Mouse (Mus musculus): ENCODE data around the gene Il11ra1. TPM values are rescaled to one million over a fixed set of nuclear protein-coding genes. Genes with fewer than 3 reads are reported as not detected.
"Not testable (repeated sequence)": the region's sequence is repeated elsewhere in the genome, so short reads cannot be mapped to it uniquely, and the experiment has no call there.

Gene Il11ra1
- polyA plus RNA-seq, 1 experiment = 64.9 TPM

DNA sequence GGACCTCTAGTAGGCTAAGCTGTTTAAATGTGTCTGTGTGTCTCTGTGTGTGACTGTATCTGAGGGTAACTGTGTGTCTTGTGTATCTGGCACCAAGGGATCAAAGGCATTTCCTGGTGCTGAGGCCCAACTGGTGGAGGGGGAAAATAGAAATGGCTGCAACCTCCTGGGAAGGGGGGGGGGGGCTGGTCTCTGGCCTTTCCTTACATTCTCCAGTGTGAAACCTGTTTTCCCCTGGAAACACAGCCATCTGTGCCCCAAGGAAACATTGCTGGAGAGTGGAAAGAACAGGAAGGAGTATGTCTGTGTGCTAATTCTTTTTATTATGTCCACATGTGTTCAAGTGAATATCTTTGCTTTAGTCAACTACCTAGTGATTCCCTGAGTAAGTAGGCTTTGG is 61.9 kb downstream of the Il11ra1 start:
- DNase-seq = no peak
- TF ChIP-seq POLR2A (IDR thresholded peaks at IDR 0.05; ENCODE audit: borderline replicate concordance, insufficient read depth, low read length) (no peak), CTCF (IDR thresholded peaks at IDR 0.05; ENCODE audit: borderline replicate concordance, insufficient read depth, low read depth, low read length) (no peak)
- peak overlapping the region; percentile 66 for H3K27ac ChIP-seq (ENCODE audit: insufficient read depth, low read length)
- H3K4me1 ChIP-seq (ENCODE audit: control insufficient read depth, insufficient read depth, low read length) = peaks cover 40% of the 10 kb centered on the region
- no peaks in the 10 kb centered on the region for H3K27me3 ChIP-seq (ENCODE audit: control insufficient read depth, insufficient read depth, low read length)
- H3K4me3 ChIP-seq (replicated peaks; ENCODE audit: insufficient read depth, low read depth, low read length) = peak overlapping the region; percentile 56

DNA sequence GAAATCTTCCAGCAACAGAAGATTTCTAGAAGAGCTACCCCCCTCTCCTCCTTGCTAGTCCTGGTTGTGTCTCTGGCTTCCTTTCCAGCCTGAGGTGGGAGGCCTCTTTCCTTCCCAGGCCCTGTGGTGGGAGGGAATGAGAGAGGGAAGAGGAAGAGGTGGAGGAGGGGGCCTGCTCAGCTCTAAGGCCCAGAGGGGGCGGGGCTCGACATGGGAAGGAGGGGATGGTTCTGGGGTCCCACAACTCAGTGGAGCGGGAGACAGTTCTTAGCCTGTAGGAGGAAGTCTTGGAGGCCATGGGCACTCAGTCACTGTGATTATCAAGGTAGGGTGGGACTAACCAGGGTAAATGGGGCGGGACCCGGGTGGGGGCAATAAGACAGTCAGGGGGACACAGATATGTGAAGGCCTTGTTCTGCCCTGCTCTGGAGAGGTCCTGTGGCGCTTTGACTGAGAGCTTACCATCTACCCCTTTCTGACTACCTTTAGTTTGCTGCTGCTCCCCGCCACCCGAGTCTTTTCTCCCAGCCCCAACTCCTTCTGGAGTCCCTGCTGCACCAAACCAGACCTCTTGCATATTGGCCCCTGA is 62.4 kb downstream of the Il11ra1 start:
- peaks cover 36% of the 10 kb centered on the region for H3K4me1 ChIP-seq (ENCODE audit: control insufficient read depth, insufficient read depth, low read length)
- DNase-seq = peak in 1 of 2 experiments; percentile 23
- TF ChIP-seq POLR2A (IDR thresholded peaks at IDR 0.05; ENCODE audit: borderline replicate concordance, insufficient read depth, low read length) = no peak
- TF ChIP-seq CTCF (IDR thresholded peaks at IDR 0.05; ENCODE audit: borderline replicate concordance, insufficient read depth, low read depth, low read length) = no peak
- peak overlapping the region; percentile 73 for H3K27ac ChIP-seq (ENCODE audit: insufficient read depth, low read length)
- WGBS = 48% methylated on average over 8 of the region's 8 CpGs
- no peaks in the 10 kb centered on the region for H3K27me3 ChIP-seq (ENCODE audit: control insufficient read depth, insufficient read depth, low read length)
- no peak overlapping the region for H3K4me3 ChIP-seq (replicated peaks; ENCODE audit: insufficient read depth, low read depth, low read length)

DNA sequence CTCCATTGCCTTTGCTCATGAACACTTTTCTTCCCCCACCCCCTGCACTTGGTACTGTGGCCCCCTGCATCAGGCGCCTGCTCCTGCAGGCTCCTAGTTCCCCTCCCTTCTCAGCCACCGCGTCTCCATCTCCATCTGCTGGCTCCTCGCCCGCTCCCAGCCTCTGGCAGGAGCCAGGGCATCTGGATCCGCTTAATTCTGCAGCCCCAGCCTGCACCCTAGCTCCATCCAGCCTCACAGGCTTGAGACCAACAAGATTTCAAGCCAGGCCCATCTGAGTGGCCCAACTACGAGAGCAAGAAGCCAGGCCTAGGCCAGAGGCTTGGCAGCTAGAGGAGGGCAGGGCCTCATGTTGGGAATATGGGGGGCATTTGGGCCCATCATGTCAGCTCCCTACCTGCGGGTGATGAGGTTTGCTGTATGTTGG is 62.9 kb downstream of the Il11ra1 start:
- peak; percentile 47 to 56 for DNase-seq
- not testable (repeated sequence) for H3K27me3 ChIP-seq (ENCODE audit: control insufficient read depth, insufficient read depth, low read length)
- Histone ChIP-seq H3K4me3 (replicated peaks; ENCODE audit: insufficient read depth, low read depth, low read length) (peak overlapping the region; percentile 1), H3K4me1 (ENCODE audit: control insufficient read depth, insufficient read depth, low read length) (peaks cover 33% of the 10 kb centered on the region), H3K27ac (ENCODE audit: insufficient read depth, low read length) (peak overlapping the region; percentile 73)
- WGBS = 21% methylated on average over 8 of the region's 8 CpGs

DNA sequence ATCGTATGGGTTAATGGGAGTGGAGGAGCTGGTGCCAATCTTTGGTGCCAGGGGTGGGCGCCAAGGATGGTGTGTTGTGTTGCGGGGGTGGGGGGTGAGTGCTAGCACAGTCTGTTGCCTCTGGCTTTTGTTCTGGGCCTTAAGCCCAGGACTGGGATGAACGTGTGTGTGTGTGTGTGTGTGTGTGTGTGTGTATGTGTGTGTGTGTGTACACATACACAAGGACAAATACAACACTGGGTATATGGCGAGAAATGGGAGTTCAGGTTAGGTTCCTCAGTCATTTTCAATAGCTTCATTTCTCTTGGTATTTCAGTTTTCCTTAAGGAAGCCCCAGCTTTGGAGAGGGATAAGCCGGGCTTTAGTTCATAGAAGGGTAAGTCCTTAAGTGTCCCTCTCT is 63.4 kb downstream of the Il11ra1 start:
- Histone ChIP-seq H3K27ac (ENCODE audit: insufficient read depth, low read length) (peak overlapping the region; percentile 73), H3K4me1 (ENCODE audit: control insufficient read depth, insufficient read depth, low read length) (peaks cover 33% of the 10 kb centered on the region)
- not testable (repeated sequence) for DNase-seq

DNA sequence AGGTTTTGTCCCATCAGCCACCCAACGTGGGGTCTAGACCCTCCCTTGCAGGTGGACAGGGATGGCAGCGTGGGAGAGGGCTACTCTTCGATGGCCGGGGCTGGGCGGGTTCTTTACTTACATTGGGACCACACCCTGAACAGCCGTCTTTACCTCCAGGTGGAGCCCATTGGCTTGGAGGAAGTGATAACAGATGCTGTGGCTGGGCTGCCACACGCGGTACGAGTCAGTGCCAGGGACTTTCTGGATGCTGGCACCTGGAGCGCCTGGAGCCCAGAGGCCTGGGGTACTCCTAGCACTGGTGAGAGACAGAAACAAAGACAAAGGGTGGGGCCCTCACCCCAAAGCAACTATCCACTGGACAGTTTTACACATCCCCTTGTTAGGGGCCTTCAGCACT is 67.5 kb downstream of the Il11ra1 start:
- DNase-seq = peak in 1 of 2 experiments; percentile 15
- not testable (repeated sequence) for H3K4me3 ChIP-seq (replicated peaks; ENCODE audit: insufficient read depth, low read depth, low read length); H3K4me1 ChIP-seq (ENCODE audit: control insufficient read depth, insufficient read depth, low read length); H3K27ac ChIP-seq (ENCODE audit: insufficient read depth, low read length); H3K27me3 ChIP-seq (ENCODE audit: control insufficient read depth, insufficient read depth, low read length)
- WGBS = 30% methylated on average over 10 of the region's 10 CpGs

More for the DNA sequence above, 63.4 kb downstream of the Il11ra1 start:
- H3K4me3 ChIP-seq (replicated peaks; ENCODE audit: insufficient read depth, low read depth, low read length); H3K27me3 ChIP-seq (ENCODE audit: control insufficient read depth, insufficient read depth, low read length): not testable (repeated sequence)
- 34% methylated on average over 4 of the region's 6 CpGs for WGBS

DNA sequence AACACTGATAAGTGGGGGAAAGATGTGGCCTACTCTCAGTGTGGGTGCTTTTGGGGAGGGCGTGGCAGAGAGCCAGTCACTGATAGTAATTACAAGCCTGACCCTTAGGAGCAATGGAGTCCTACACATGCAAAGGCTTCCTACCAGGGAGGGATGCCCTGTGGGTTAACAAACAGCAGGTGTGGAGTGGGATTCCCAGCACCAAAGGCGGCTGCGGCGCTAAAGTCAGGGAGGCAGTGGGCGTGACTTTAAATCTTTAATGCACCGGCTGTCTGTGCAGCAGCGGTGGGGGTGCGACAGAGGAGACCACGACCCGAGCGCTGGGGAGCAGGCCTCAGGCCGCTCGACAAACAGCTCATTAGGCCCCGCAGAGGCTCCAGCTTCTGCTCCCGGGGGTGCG is 73.2 kb downstream of the Il11ra1 start:
- H3K27ac ChIP-seq (ENCODE audit: insufficient read depth, low read length); H3K4me1 ChIP-seq (ENCODE audit: control insufficient read depth, insufficient read depth, low read length); H3K4me3 ChIP-seq (replicated peaks; ENCODE audit: insufficient read depth, low read depth, low read length); H3K27me3 ChIP-seq (ENCODE audit: control insufficient read depth, insufficient read depth, low read length): not testable (repeated sequence)
- peak; percentile 26 to 40 for DNase-seq
- 9% methylated on average over 6 of the region's 16 CpGs for WGBS

DNA sequence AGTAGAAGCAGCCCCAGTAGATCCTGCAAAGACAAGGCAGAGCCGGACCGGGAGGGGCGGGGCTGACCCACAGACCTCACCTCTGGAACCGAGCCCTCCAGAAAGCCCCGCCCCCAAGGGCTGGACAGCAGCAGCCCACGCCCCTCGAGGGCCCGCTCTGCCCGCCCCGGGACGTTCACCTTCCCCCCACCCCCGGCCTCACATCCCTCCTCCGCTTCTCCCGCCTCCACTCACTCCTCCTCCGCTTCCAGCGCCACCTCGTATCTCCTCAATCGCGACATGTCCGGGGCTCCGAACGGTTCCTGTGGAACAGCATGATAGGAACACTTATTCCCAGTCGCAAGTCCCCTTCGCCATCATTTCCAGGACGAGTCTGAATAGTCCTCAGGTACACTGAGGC is 73.7 kb downstream of the Il11ra1 start:
- whole genome bisulfite sequencing = 3% methylated on average over 19 of the region's 25 CpGs
- peak; percentile 75 to 78 for DNase-seq

DNA sequence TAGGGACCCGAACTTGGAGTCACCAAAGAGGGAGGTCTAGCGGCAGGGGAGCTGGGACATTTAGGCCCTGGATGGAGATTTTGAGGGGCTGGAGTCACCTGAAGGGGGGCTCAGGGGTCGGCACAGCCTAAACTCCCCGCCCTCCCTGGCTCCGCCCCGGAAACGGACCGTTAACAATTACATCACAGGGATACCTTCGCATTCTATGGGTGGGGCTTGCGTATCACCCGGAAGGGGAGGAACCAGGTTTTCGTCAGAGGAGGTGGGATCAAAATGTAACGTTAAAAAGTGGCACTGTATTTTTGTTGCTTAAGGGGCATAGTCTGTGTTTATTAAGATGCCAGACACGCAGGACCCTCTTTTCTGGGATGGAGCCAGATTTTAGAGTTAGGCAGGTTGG is 74.2 kb downstream of the Il11ra1 start, which contains the start of gene Ccl27a:
Gene Ccl27a (minus strand): TSS at position 246 of the 400 bp plus-strand sequence.
- WGBS = 2% methylated on average over 12 of the region's 14 CpGs
- Histone ChIP-seq H3K27ac (ENCODE audit: insufficient read depth, low read length) (peak within 1 kb of the TSS; percentile 68), H3K4me3 (replicated peaks; ENCODE audit: insufficient read depth, low read depth, low read length) (peak within 1 kb of the TSS; percentile 59)
- DNase-seq = peak; percentile 86 to 90
- not testable (repeated sequence) for H3K4me1 ChIP-seq (ENCODE audit: control insufficient read depth, insufficient read depth, low read length); H3K27me3 ChIP-seq (ENCODE audit: control insufficient read depth, insufficient read depth, low read length)
- peak; percentile 28; the same call in 1 of the 2 replicates for TF ChIP-seq POLR2A (IDR thresholded peaks at IDR 0.05; ENCODE audit: borderline replicate concordance, insufficient read depth, low read length)

More for the DNA sequence above, 73.7 kb downstream of the Il11ra1 start:
- H3K27me3 ChIP-seq (ENCODE audit: control insufficient read depth, insufficient read depth, low read length); H3K4me1 ChIP-seq (ENCODE audit: control insufficient read depth, insufficient read depth, low read length); H3K27ac ChIP-seq (ENCODE audit: insufficient read depth, low read length): not testable (repeated sequence)
- peak overlapping the region; percentile 59 for H3K4me3 ChIP-seq (replicated peaks; ENCODE audit: insufficient read depth, low read depth, low read length)
- 0 out of 2 replicates have a peak, but pooled peaks have one; percentile 14 for TF ChIP-seq POLR2A (IDR thresholded peaks at IDR 0.05; ENCODE audit: borderline replicate concordance, insufficient read depth, low read length)

DNA sequence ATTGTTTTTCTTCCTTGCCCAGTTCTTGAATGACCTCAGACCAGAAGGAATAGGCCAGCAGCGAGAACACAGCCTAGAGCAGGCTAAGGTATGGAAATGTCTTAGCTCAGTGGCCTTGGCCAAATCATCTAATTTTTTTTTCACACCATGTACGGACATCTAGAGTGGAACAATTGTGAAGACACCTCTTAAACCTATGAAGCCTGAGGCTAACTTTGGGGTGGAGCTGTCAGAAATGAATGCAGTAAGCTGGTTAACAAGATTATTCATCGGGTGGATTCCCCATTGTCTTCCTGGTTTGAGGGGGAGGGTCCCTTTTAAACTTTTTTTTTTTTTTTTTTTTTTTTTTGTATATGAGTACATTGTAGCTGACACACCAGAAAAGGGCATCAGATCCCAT is 74.7 kb downstream of the Il11ra1 start:
- Histone ChIP-seq H3K27ac (ENCODE audit: insufficient read depth, low read length) (peak overlapping the region; percentile 68), H3K4me3 (replicated peaks; ENCODE audit: insufficient read depth, low read depth, low read length) (peak overlapping the region; percentile 41)
- 48% methylated on average over 3 of the region's 3 CpGs for WGBS
- not testable (repeated sequence) for H3K4me1 ChIP-seq (ENCODE audit: control insufficient read depth, insufficient read depth, low read length); H3K27me3 ChIP-seq (ENCODE audit: control insufficient read depth, insufficient read depth, low read length); DNase-seq

DNA sequence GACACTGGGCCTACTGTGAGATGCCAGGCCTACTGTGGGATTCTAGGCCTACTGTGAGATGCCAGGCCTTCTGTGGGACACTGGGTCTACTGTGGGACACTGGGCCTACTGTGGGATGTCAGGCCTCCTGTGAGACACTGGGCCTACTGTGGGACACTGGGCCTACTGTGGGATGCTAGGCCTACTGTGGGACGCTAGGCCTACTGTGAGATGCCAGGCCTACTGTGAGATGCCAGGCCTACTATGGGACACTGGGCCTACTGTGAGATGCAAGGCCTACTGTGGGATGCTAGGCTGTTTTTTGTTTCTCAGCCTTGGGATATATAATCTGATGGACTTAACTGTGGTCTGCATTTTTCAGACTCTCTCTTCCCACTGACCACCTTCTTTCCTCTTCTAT is 76.1 kb downstream of the Il11ra1 start:
- WGBS = 90% methylated on average over 1 of the region's 1 CpGs
- H3K27me3 ChIP-seq (ENCODE audit: control insufficient read depth, insufficient read depth, low read length); H3K4me1 ChIP-seq (ENCODE audit: control insufficient read depth, insufficient read depth, low read length); H3K27ac ChIP-seq (ENCODE audit: insufficient read depth, low read length); DNase-seq; H3K4me3 ChIP-seq (replicated peaks; ENCODE audit: insufficient read depth, low read depth, low read length): not testable (repeated sequence)

DNA sequence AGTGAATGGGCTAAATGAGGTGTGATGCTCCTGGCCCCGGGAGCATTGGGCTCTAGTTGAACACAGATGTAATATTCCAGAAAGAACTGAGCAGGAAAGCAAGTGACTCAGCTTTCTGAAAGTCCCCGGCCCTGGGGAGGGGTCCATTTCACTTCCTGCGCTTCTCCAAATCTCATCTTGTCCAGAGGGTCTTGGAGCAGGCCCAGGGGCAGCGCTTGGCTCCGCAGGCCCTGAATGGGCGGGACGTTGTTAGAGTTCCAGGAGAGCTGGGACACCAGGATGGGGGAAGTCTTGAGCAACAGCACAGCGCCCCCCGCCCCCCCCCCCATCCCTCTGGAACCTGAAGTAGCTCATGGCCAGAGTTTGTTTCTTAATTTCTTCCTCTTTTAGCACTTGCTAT is 81.5 kb downstream of the Il11ra1 start:
- not testable (repeated sequence) for DNase-seq; H3K4me1 ChIP-seq (ENCODE audit: control insufficient read depth, insufficient read depth, low read length); H3K27me3 ChIP-seq (ENCODE audit: control insufficient read depth, insufficient read depth, low read length); H3K27ac ChIP-seq (ENCODE audit: insufficient read depth, low read length); H3K4me3 ChIP-seq (replicated peaks; ENCODE audit: insufficient read depth, low read depth, low read length)
- 27% methylated on average over 9 of the region's 9 CpGs for WGBS

DNA sequence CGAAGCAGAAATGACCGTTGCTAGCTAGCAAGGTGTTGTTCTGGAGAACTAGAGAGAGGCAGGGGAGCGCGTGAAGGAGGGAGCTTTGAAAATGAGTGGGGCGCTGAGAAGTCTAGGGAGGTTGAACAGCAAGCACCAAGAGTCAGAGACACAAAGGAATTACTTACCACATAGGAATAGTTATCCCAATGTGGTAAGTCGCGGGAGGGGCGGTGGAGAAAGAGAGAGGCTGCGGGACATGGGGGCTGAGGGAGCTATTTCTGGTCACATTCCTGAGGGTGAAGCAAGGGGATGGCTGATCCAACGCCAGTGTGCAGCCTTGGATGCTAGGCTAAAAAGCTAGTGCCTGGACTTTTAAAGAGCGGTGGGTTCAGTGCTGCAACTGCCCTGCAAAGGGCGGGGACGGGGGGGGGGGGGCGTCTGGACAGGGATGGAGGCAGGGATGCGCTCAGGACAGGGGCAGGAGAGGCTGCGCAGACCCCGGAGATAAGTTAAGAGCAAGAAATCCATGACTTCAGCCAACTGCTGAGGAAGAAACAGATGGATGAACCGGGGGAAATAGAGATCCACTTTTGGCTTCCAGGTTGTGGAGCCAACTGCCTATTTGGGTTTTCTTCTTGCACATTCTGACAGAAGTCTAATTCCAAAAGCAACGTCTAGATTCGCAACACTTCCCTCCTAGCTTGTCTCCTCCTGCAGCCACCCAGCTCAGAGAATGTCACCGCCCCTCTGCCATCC is 82.1 kb downstream of the Il11ra1 start:
- peak in 1 of 2 experiments; percentile 35 for DNase-seq
- not testable (repeated sequence) for H3K27me3 ChIP-seq (ENCODE audit: control insufficient read depth, insufficient read depth, low read length); H3K4me3 ChIP-seq (replicated peaks; ENCODE audit: insufficient read depth, low read depth, low read length); H3K4me1 ChIP-seq (ENCODE audit: control insufficient read depth, insufficient read depth, low read length)
- peak overlapping the region; percentile 72 for H3K27ac ChIP-seq (ENCODE audit: insufficient read depth, low read length)
- 6% methylated on average over 17 of the region's 21 CpGs for WGBS
